Mouse (Mus musculus) brown adipose tissue, adult 24 weeks (tissue): ENCODE measurements around the gene Cntn5. TPM values are rescaled to one million over a fixed set of nuclear protein-coding genes. Genes with fewer than 3 reads are reported as not detected.

Source experiments
- H3K27ac ChIP-seq: fragments of 200-500 bp; replicated peaks from 2 replicates; pipeline ENCODE4 v1.5.1; 2012; ENCODE audit warnings: low read depth, mild to moderate bottlenecking, low read length
- H3K4me1 ChIP-seq: fragments of 200-500 bp; 2 replicates; pipeline ENCODE4 v1.6.1; 2012; ENCODE audit warnings: low read length, mixed read lengths; ENCODE audit not compliant: control insufficient read depth, insufficient read depth, insufficient read length
- H3K4me3 ChIP-seq: fragments of 200-500 bp; 2 replicates; pipeline ENCODE4 v1.5.1; 2012; ENCODE audit warnings: low read depth, mild to moderate bottlenecking, low read length, moderate library complexity; ENCODE audit not compliant: insufficient read depth
- polyA plus RNA-seq: library from polyadenylated mRNA; stranded (reverse); fragments of >200 nt; gene quantifications from 2 replicates; pipeline ENCODE4 v1.2.4, GENCODE M21; 2012; ENCODE audit not compliant: missing spikeins, insufficient read depth, insufficient read length

Cntn5 gene
- polyA plus RNA-seq, 1 experiment = not detected

GRCm38 (mm10) chr9:9886210-9886609 lies 1018.4 kb downstream of the Cntn5 start:
- Histone ChIP-seq H3K4me3 (no peak overlapping the region), H3K4me1 (no peaks in the 10 kb centered on the region), H3K27ac (no peak overlapping the region)

DNA sequence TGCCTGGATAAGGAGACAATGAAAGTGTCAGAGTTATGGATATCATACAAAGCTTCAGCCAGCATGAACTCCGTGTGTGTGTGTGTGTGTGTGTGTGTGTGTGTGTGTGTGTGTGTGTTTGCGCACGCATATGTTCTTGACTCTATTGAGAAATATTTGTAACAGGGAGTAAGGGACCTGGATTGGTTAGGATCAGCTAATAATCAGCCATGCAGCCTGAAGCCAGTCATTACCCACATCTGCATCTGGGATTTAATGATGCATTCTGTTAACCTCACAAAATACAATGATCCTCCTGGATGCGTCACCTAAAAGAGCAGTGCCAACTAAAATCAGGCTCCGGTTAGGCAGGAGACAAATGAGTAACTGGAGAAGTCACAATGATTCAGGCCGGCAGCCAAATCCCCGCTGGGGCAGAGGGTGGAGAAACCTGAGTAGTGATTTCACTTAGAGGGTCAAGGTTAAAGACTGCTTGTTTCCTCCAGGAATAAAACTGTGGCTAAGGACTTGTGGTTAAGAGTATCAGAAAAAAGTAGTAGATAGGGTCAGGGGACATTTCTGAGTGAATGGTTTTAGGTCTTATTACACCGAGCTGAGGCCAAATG lies 1021.7 kb downstream of the Cntn5 start:
- no peaks in the 10 kb centered on the region for H3K4me1 ChIP-seq
- H3K27ac ChIP-seq = no peak overlapping the region
- H3K4me3 ChIP-seq = no peak overlapping the region

GRCm38 (mm10) chr9:9872112-9873035 lies 1032.2 kb downstream of the Cntn5 start:
- no peak overlapping the region for H3K27ac ChIP-seq
- H3K4me3 ChIP-seq = no peak overlapping the region
- H3K4me1 ChIP-seq = no peaks in the 10 kb centered on the region

DNA sequence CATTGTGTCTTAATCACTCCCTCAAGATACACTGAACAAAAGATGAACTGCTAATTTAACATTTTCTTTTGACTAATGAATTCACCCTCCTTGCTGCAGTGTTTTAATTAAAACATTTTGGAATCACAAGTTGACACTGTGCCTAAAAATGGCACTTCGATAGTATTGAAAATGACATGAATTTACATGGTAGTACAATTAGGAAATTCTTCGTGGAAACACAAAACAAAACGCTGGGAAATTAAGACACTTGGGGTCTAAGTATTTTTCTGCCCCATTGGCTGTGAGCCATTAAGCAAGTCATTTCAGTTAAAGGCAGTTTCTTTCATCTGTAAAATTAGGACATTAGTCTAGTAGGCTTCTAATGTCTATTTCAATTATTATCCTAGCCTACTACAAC lies 1043.9 kb downstream of the Cntn5 start:
- no peaks in the 10 kb centered on the region for H3K4me1 ChIP-seq
- H3K27ac ChIP-seq = no peak overlapping the region
- H3K4me3 ChIP-seq = no peak overlapping the region

GRCm38 (mm10) chr9:9859323-9859722 lies 1045.3 kb downstream of the Cntn5 start:
- no peak overlapping the region for H3K27ac ChIP-seq
- H3K4me3 ChIP-seq = no peak overlapping the region
- H3K4me1 ChIP-seq = no peaks in the 10 kb centered on the region

DNA sequence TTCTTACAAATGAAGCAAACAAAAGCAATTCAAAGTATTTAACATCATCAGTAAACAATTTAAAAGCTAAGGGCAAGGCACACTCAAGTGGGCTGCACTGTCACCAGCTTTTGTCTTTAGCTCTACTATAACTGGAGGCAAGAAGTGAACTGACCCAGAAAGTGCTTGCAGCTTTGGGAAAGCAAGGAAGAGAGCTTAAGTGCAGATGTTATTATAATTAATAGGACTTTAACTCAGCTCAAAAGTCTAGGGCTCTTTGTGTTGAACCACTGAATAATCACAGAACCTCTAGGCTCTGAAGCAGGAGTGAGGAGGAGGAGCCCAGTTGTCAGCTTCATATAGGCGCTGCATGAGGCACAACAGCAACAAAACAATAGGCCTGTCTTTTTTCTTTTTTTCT lies 1049.8 kb downstream of the Cntn5 start:
- no peaks in the 10 kb centered on the region for H3K4me1 ChIP-seq
- no peak overlapping the region for H3K27ac ChIP-seq
- no peak overlapping the region for H3K4me3 ChIP-seq

GRCm38 (mm10) chr9:9830231-9830630 lies 1074.3 kb downstream of the Cntn5 start:
- no peak overlapping the region for H3K4me3 ChIP-seq

GRCm38 (mm10) chr9:9819963-9820362 lies 1084.6 kb downstream of the Cntn5 start:
- H3K4me3 ChIP-seq = no peak overlapping the region
- H3K27ac ChIP-seq = no peak overlapping the region
- no peaks in the 10 kb centered on the region for H3K4me1 ChIP-seq

More at GRCm38 (mm10) chr9:9830231-9830630, 1074.3 kb downstream of the Cntn5 start:
- Histone ChIP-seq H3K4me1 (no peaks in the 10 kb centered on the region), H3K27ac (no peak overlapping the region)

- no peak overlapping the region for H3K4me3 ChIP-seq
- no peak overlapping the region for H3K27ac ChIP-seq
- H3K4me1 ChIP-seq = no peaks in the 10 kb centered on the region
Measured at GRCm38 (mm10) chr9:9817477-9817876, 1087.1 kb downstream of the Cntn5 start.

DNA sequence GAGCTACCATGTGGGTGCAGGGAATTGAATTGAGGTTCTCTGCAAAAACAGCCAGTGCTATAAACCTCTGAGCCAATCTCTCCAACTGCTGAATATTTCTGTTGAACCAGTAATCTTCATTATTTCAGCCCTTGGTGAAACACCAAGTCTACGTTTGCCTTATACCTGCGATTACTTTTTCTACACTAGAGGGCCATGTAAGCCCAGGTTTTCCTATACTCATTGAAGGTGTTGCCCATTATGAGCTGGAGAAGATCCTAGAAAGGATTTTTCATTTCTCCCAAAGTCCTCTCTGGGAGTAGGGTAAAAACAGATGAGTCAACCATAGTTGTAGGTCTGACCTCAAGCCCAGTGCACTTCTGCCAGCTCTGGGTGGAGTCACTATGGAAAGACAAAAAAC lies 1105.0 kb downstream of the Cntn5 start:
- Histone ChIP-seq H3K4me3 (no peak overlapping the region), H3K27ac (no peak overlapping the region), H3K4me1 (no peaks in the 10 kb centered on the region)

- Histone ChIP-seq H3K4me1 (no peaks in the 10 kb centered on the region), H3K4me3 (no peak overlapping the region), H3K27ac (no peak overlapping the region)
Measured at GRCm38 (mm10) chr9:9783680-9784079, 1120.9 kb downstream of the Cntn5 start.

GRCm38 (mm10) chr9:9781157-9781884 lies 1123.3 kb downstream of the Cntn5 start:
- no peak overlapping the region for H3K27ac ChIP-seq
- H3K4me1 ChIP-seq = no peaks in the 10 kb centered on the region

GRCm38 (mm10) chr9:9779646-9780045 lies 1124.9 kb downstream of the Cntn5 start:
- H3K4me3 ChIP-seq = no peak overlapping the region
- no peak overlapping the region for H3K27ac ChIP-seq
- H3K4me1 ChIP-seq = no peaks in the 10 kb centered on the region

More at GRCm38 (mm10) chr9:9781157-9781884, 1123.3 kb downstream of the Cntn5 start:
- no peak overlapping the region for H3K4me3 ChIP-seq

DNA sequence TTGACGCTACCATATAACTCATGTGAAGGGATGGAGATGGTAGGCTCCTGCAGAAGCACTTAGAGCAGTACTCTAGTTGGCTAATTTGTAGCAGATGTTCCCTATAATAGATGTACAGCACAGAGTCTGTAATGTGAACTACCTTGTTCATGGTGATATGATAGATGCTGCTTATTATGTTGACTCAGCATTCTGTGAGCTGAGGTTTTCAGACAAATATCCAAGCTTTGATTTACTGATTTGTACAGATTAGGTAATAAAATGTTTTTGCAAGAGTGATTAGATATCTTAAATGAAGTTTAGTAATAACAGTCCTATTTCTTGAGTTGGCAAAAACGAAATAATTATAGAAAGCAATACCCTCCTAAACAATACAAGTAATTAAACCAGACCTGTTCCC lies 1133.8 kb downstream of the Cntn5 start:
- Histone ChIP-seq H3K4me3 (no peak overlapping the region), H3K4me1 (no peaks in the 10 kb centered on the region), H3K27ac (no peak overlapping the region)

DNA sequence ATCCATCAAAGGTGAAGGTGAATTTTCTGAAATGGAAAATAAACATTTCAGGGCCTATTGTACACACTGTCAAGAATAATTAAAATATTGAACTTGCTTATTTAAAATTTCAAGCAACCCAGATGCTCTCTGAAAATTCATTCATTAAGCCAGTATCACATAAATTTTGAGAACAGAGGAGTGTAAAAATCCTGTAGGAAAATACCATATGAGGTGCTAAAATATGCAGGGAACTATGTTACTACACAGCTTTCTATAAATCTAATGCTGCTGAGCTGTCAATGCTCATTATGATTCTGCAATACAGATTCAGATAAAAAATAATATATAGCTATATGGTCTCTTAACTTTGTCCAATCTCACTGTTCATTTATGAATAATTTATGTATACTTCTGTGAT lies 1134.9 kb downstream of the Cntn5 start:
- H3K27ac ChIP-seq = no peak overlapping the region
- H3K4me3 ChIP-seq = no peak overlapping the region
- H3K4me1 ChIP-seq = no peaks in the 10 kb centered on the region
